Mouse (Mus musculus) liver, embryonic 15.5 days (tissue): ENCODE data around the gene Stradb. TPM values are rescaled to one million over a fixed set of nuclear protein-coding genes. Genes with fewer than 3 reads are reported as not detected.

ENCODE experiments used
- ATAC-seq: fragments of 200-750 bp; cut with Nextera tagmentation; 2 replicates; pipeline ENCODE4 v1.8.0; 2017; ENCODE audit warnings: moderate number of reproducible peaks, mild to moderate bottlenecking, moderate library complexity; ENCODE audit not compliant: insufficient read depth
- H3K27ac ChIP-seq: fragments of 300-500 bp; sonication (generic); replicated peaks from 2 replicates; pipeline ENCODE4 v1.5.1; 2015; ENCODE audit warnings: mild to moderate bottlenecking, inconsistent platforms
- H3K27me3 ChIP-seq: fragments of 300-500 bp; sonication (generic); 2 replicates; pipeline ENCODE4 v1.6.1; 2015; ENCODE audit warnings: mild to moderate bottlenecking, inconsistent platforms
- H3K36me3 ChIP-seq: fragments of 300-500 bp; sonication (generic); replicated peaks from 2 replicates; pipeline ENCODE4 v1.6.1; 2015; ENCODE audit warnings: moderate library complexity, mild to moderate bottlenecking, inconsistent platforms
- H3K4me1 ChIP-seq: fragments of 300-500 bp; sonication (generic); replicated peaks from 2 replicates; pipeline ENCODE4 v1.6.1; 2015; ENCODE audit warnings: inconsistent platforms
- H3K4me2 ChIP-seq: fragments of 300-500 bp; sonication (generic); 2 replicates; pipeline ENCODE4 v1.6.1; 2015; ENCODE audit warnings: moderate library complexity, mild to moderate bottlenecking, inconsistent platforms
- H3K4me3 ChIP-seq: fragments of 300-500 bp; sonication (generic); replicated peaks from 2 replicates; pipeline ENCODE4 v1.5.1; 2015; ENCODE audit warnings: mild to moderate bottlenecking, inconsistent platforms
- H3K9ac ChIP-seq: fragments of 300-500 bp; sonication (generic); 2 replicates; pipeline ENCODE4 v1.6.1; 2015; ENCODE audit warnings: moderate library complexity, mild to moderate bottlenecking, inconsistent platforms
- H3K9me3 ChIP-seq: fragments of 300-500 bp; sonication (generic); replicated peaks from 2 replicates; pipeline ENCODE4 v1.6.1; 2016; ENCODE audit warnings: inconsistent platforms
- WGBS: fragments of 180-500 bp; shearing (Covaris S2); methylation state at CpG from one replicate; pipeline ENCODE4 v1.1.7; 2015; ENCODE audit warnings: mixed read lengths; ENCODE audit not compliant: insufficient replicate concordance; 5-methylcytosine and 5-hydroxymethylcytosine counted together
- polyA plus RNA-seq: library from polyadenylated mRNA; unstranded; fragments of >200 nt; fragmentation: Nextera tagmentation; extraction: Ambion mirVana; gene quantifications from 2 replicates; pipeline ENCODE4 v1.2.1, GENCODE M21; 2015

Stradb gene
- polyA plus RNA-seq, 1 experiment from 2014 or later, result 48.9 TPM

- H3K4me3 ChIP-seq, result peak overlapping the region; percentile 33
- H3K27ac ChIP-seq, result peak overlapping the region; percentile 98
Measured at GRCm38 (mm10) chr1:58962418-58962817, 10.9 kb upstream of the Stradb start.

GRCm38 (mm10) chr1:58962865-58963264 is 10.5 kb upstream of the Stradb start:
- Histone ChIP-seq H3K4me1 (peaks cover 97% of the 10 kb centered on the region), H3K9me3 (no peaks in the 10 kb centered on the region), H3K27me3 (no peaks in the 10 kb centered on the region), H3K4me3 (peak overlapping the region; percentile 33), H3K9ac (peak overlapping the region; percentile 61), H3K27ac (peak overlapping the region; percentile 98), H3K36me3 (peaks cover 27% of the 10 kb centered on the region), H3K4me2 (peak overlapping the region; percentile 63)
- ATAC-seq, result peak; percentile 70

More at GRCm38 (mm10) chr1:58962418-58962817, 10.9 kb upstream of the Stradb start:
- Histone ChIP-seq H3K36me3 (peaks cover 28% of the 10 kb centered on the region), H3K9me3 (no peaks in the 10 kb centered on the region), H3K27me3 (no peaks in the 10 kb centered on the region), H3K4me2 (peak overlapping the region; percentile 63), H3K4me1 (peaks cover 96% of the 10 kb centered on the region), H3K9ac (peak overlapping the region; percentile 61)
- ATAC-seq, result peak; percentile 89
- 10% methylated on average over 5 of the region's 5 CpGs for WGBS

- H3K9me3 ChIP-seq, result no peaks in the 10 kb centered on the region
- peaks cover 74% of the 10 kb centered on the region for H3K4me1 ChIP-seq
- H3K27me3 ChIP-seq, result no peaks in the 10 kb centered on the region
- 23% methylated on average over 4 of the region's 4 CpGs for WGBS
- ATAC-seq, result no peak
- H3K27ac ChIP-seq, result peak overlapping the region; percentile 71
- H3K36me3 ChIP-seq, result peaks cover 7% of the 10 kb centered on the region; the same call in 1 of the 2 replicates
- peak overlapping the region; percentile 40 for H3K9ac ChIP-seq
- peak overlapping the region; percentile 71 for H3K4me2 ChIP-seq
- H3K4me3 ChIP-seq, result peak overlapping the region; percentile 24
Measured at GRCm38 (mm10) chr1:58967534-58967933, 5.8 kb upstream of the Stradb start.

- Histone ChIP-seq H3K27me3 (no peaks in the 10 kb centered on the region), H3K36me3 (peaks cover 7% of the 10 kb centered on the region; the same call in 1 of the 2 replicates), H3K4me2 (peak overlapping the region; percentile 71), H3K9ac (peak overlapping the region; percentile 100), H3K27ac (peak overlapping the region; percentile 92), H3K4me1 (peaks cover 52% of the 10 kb centered on the region), H3K4me3 (peak overlapping the region; percentile 95), H3K9me3 (no peaks in the 10 kb centered on the region)
- ATAC-seq, result no peak
- 16% methylated on average over 5 of the region's 5 CpGs for WGBS
Measured at GRCm38 (mm10) chr1:58970054-58970453, 3.3 kb upstream of the Stradb start.

- WGBS, result 52% methylated on average over 6 of the region's 6 CpGs
- peak overlapping the region; percentile 92 for H3K27ac ChIP-seq
- peaks cover 11% of the 10 kb centered on the region; the same call in 1 of the 2 replicates for H3K36me3 ChIP-seq
- no peaks in the 10 kb centered on the region for H3K27me3 ChIP-seq
- H3K4me3 ChIP-seq, result peak overlapping the region; percentile 95
- peak overlapping the region; percentile 71 for H3K4me2 ChIP-seq
- H3K9me3 ChIP-seq, result no peaks in the 10 kb centered on the region
- peak overlapping the region; percentile 100 for H3K9ac ChIP-seq
- ATAC-seq, result no peak
- H3K4me1 ChIP-seq, result peaks cover 50% of the 10 kb centered on the region
Measured at GRCm38 (mm10) chr1:58971097-58971496, 2.2 kb upstream of the Stradb start.

GRCm38 (mm10) chr1:58972851-58973365 is 414 bp upstream of the Stradb start:
- no peaks in the 10 kb centered on the region for H3K27me3 ChIP-seq
- ATAC-seq, result peak; percentile 29
- H3K4me3 ChIP-seq, result peak overlapping the region; percentile 95
- H3K9ac ChIP-seq, result peak overlapping the region; percentile 100
- H3K4me2 ChIP-seq, result peak overlapping the region; percentile 71
- peaks cover 39% of the 10 kb centered on the region for H3K4me1 ChIP-seq
- H3K27ac ChIP-seq, result peak overlapping the region; percentile 92
- H3K9me3 ChIP-seq, result no peaks in the 10 kb centered on the region
- peaks cover 14% of the 10 kb centered on the region for H3K36me3 ChIP-seq
- under 1% methylated on average over 28 of the region's 28 CpGs for WGBS

GRCm38 (mm10) chr1:58982276-58982675 is 9.0 kb downstream of the Stradb start:
- H3K27ac ChIP-seq, result no peak overlapping the region
- ATAC-seq, result no peak
- 84% methylated on average over 3 of the region's 3 CpGs for WGBS

GRCm38 (mm10) chr1:58984586-58984985 is 11.3 kb downstream of the Stradb start:
- Histone ChIP-seq H3K4me3 (no peak overlapping the region), H3K27ac (no peak overlapping the region), H3K27me3 (no peaks in the 10 kb centered on the region), H3K9me3 (no peaks in the 10 kb centered on the region), H3K4me2 (no peak overlapping the region), H3K4me1 (0 out of 2 replicates have a peak, but pooled peaks cover 3% of the 10 kb centered on the region), H3K36me3 (peaks cover 88% of the 10 kb centered on the region), H3K9ac (no peak overlapping the region)
- ATAC-seq, result no peak
- WGBS, result 86% methylated on average over 5 of the region's 5 CpGs

More at GRCm38 (mm10) chr1:58982276-58982675, 9.0 kb downstream of the Stradb start:
- Histone ChIP-seq H3K9ac (no peak overlapping the region), H3K4me2 (no peak overlapping the region), H3K4me1 (0 out of 2 replicates have a peak, but pooled peaks cover 3% of the 10 kb centered on the region), H3K36me3 (peaks cover 77% of the 10 kb centered on the region), H3K9me3 (no peaks in the 10 kb centered on the region), H3K27me3 (no peaks in the 10 kb centered on the region), H3K4me3 (no peak overlapping the region)

GRCm38 (mm10) chr1:58993144-58993543 is 19.8 kb downstream of the Stradb start:
- Histone ChIP-seq H3K27me3 (no peaks in the 10 kb centered on the region), H3K4me2 (no peak overlapping the region), H3K27ac (no peak overlapping the region), H3K36me3 (peaks cover 68% of the 10 kb centered on the region), H3K9me3 (no peaks in the 10 kb centered on the region), H3K4me3 (no peak overlapping the region), H3K4me1 (peaks cover 14% of the 10 kb centered on the region), H3K9ac (no peak overlapping the region)
- peak; percentile 84 for ATAC-seq
- 55% methylated on average over 7 of the region's 7 CpGs for WGBS

GRCm38 (mm10) chr1:58993723-58994122 is 20.4 kb downstream of the Stradb start:
- no peak overlapping the region for H3K4me3 ChIP-seq
- peaks cover 14% of the 10 kb centered on the region for H3K4me1 ChIP-seq
- peaks cover 62% of the 10 kb centered on the region for H3K36me3 ChIP-seq
- 52% methylated on average over 1 of the region's 1 CpGs for WGBS
- H3K27me3 ChIP-seq, result no peaks in the 10 kb centered on the region
- ATAC-seq, result no peak
- H3K9me3 ChIP-seq, result no peaks in the 10 kb centered on the region
- no peak overlapping the region for H3K27ac ChIP-seq
- no peak overlapping the region for H3K4me2 ChIP-seq
- H3K9ac ChIP-seq, result no peak overlapping the region

GRCm38 (mm10) chr1:58995313-58995712 is 22.0 kb downstream of the Stradb start:
- H3K4me2 ChIP-seq, result no peak overlapping the region
- 51% methylated on average over 5 of the region's 5 CpGs for WGBS
- ATAC-seq, result no peak
- H3K27me3 ChIP-seq, result no peaks in the 10 kb centered on the region
- no peak overlapping the region for H3K4me3 ChIP-seq
- H3K9ac ChIP-seq, result no peak overlapping the region
- peaks cover 14% of the 10 kb centered on the region for H3K4me1 ChIP-seq
- no peak overlapping the region for H3K27ac ChIP-seq
- H3K9me3 ChIP-seq, result no peaks in the 10 kb centered on the region
- H3K36me3 ChIP-seq, result peaks cover 48% of the 10 kb centered on the region

- 27% methylated on average over 4 of the region's 4 CpGs for WGBS
Measured at GRCm38 (mm10) chr1:59009250-59009649, 35.9 kb downstream of the Stradb start.

More at GRCm38 (mm10) chr1:59009250-59009649, 35.9 kb downstream of the Stradb start:
- Histone ChIP-seq H3K4me1 (no peaks in the 10 kb centered on the region), H3K4me2 (no peak overlapping the region), H3K27ac (no peak overlapping the region), H3K4me3 (no peak overlapping the region), H3K9ac (no peak overlapping the region), H3K36me3 (no peaks in the 10 kb centered on the region), H3K9me3 (no peaks in the 10 kb centered on the region), H3K27me3 (no peaks in the 10 kb centered on the region; the same call in 1 of the 2 replicates)
- no peak for ATAC-seq
